Mouse (Mus musculus): ENCODE results near the gene Fem1b.
"Not testable (repeated sequence)": the region's sequence is repeated elsewhere in the genome, so short reads cannot be mapped to it uniquely, and the experiment has no call there.

Gene Fem1b

GRCm38 (mm10) chr9:62811516-62812121 is at the start of gene Fem1b:
TSS of gene Fem1b (minus strand) at chr9:62811934.
- DNase-seq (ENCODE audit: low read depth), result peak; percentile 92

DNA sequence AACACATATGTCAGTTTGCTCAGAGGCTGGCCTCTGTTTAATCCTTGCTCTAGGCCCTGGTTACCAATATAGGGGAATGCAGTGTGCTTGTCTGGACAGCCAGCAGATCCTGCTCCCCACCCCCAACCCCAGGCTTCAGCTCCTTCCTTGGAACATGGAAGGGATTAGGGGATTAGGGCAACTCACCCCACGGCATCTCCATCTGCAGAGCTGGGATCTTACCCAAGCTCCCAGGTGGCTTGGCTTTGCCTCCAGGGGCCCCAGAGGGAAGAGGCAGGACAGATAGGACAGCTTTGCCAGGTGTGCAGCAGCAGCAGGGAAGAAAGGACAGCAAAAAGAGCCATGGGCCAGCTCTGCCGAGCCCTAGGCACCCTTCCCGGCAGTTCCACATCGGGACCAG is 49.1 kb upstream of the Fem1b start:
- no peak for DNase-seq (ENCODE audit: low read depth)

GRCm38 (mm10) chr9:62860102-62860501 is 48.4 kb upstream of the Fem1b start:
- not testable (repeated sequence) for DNase-seq (ENCODE audit: low read depth)

DNA sequence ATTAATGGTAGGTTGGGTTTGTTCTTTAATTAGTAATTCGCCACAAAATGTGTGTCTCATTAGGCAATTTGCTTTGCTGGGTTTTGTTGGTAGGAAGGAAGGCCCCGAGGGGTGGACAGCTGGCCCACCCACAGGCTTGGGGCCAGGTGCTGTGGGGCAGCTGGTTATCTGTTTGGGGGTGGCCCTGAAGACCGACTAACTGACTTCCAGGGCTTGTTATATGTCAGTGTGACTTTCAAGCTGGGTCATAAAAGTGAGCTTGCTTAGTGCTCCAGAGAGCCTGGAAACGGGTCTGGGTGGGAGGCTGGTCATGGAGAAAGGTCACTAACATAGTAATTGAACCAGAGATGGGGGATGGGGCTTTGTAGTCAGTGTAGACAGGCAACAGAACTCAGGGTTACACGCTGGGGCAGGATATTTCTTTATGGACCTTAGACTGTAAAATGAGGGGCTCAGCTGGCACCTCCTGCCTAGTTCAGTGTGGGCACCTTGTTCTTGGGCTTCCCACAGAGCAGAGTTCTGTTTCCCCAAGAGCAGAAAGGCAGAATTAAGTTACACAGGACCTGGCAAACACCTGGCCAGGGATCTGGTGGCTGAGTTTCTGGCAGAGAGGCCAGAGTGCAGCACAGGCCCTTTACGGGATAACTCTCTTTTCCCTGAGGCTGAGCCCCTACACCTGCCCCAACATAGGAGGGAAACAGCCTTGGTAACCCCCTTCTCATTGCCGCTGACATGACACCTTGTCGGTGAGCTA is 46.7 kb upstream of the Fem1b start:
- DNase-seq (ENCODE audit: low read depth), result peak; percentile 40

- DNase-seq (ENCODE audit: low read depth), result peak; percentile 95
These were observed 46.1 kb upstream of the Fem1b start, which contains the start of gene Calml4 for GRCm38 (mm10) chr9:62857719-62858261. TSS of gene Calml4 (plus strand) at chr9:62858080.

DNA sequence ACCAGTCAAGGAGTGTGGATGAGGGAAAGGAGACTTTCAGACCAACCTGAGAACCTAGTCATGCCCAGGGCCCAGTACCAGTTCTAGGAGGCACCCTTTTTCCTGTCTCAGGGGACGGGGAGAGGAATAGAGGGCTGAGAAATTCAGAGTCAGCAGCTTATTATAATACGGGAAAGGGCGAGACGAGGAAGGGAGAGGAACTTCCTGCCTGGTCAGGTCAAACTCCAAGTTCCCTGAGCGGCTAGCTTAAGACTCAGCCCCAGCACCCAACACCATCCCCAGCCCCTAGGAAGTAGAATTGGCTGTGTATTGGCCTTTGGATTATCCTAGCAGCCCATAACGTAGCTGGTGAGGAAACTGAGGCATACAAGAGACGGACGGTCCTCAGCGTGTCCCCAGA is 45.5 kb upstream of the Fem1b start:
- DNase-seq (ENCODE audit: low read depth), result no peak

DNA sequence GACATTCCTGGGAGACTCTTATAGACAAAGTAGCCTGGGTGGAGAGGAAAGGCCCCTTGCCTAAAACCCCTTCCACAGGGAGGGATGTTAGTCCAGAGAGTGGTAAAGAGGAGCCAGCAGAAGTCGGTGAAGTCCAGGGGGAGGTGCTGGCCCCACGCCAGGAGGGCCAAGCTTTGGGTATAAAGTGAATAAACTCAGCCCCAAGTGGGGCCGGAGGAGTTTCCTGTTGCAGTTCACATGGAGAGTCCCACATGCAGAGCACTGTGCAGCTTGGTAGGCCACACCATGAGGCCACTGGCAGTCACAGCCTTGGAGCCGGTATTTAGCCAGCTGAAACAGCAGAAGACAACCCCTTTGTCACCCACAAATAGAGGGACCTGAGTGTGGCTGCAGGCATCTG is 42.7 kb upstream of the Fem1b start:
- DNase-seq (ENCODE audit: low read depth), result peak; percentile 46

DNA sequence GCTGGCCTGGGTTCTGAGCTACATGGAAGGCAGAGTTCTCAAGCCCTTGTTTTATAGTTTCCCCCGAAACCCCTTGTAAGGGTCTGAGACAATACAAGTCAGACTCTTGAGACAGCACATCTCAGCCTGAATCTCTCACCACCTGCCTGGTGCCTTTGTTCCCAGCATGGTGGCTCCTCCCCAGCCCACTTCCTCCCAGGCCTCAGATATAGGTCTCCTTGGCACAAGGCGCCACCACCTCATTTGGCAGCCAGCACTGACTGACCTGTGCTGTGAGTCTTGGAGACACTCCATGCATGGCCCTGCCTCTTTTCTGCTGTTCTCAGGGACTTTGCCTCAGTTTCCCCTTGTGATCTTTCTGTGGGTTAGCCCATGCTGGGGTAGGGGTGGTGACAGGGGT is 39.8 kb upstream of the Fem1b start:
- DNase-seq (ENCODE audit: low read depth), result no peak

DNA sequence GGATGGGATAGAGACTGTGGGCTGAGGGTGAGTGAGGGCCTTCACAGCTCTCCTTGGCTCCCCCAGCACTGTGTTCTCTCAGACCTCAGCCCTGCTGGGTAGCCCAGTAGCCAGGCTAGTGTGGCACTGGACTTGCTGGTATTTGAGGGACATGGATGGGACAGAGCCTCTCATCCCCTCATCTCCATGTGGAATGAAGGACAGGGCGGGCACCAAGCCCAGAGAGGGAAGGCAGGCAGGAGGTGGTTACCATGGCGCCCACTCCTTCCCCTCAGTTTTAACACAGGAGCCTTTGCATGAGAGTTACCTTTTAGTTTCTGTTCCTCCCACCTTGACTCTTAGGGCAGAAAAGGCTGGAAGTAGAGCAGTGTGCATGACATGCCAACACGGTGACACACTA is 36.9 kb upstream of the Fem1b start:
- DNase-seq (ENCODE audit: low read depth), result no peak

- DNase-seq (ENCODE audit: low read depth), result peak; percentile 92
These were observed 36.0 kb upstream of the Fem1b start for GRCm38 (mm10) chr9:62847694-62848093.

GRCm38 (mm10) chr9:62844461-62844860 is 32.7 kb upstream of the Fem1b start:
- no peak for DNase-seq (ENCODE audit: low read depth)

DNA sequence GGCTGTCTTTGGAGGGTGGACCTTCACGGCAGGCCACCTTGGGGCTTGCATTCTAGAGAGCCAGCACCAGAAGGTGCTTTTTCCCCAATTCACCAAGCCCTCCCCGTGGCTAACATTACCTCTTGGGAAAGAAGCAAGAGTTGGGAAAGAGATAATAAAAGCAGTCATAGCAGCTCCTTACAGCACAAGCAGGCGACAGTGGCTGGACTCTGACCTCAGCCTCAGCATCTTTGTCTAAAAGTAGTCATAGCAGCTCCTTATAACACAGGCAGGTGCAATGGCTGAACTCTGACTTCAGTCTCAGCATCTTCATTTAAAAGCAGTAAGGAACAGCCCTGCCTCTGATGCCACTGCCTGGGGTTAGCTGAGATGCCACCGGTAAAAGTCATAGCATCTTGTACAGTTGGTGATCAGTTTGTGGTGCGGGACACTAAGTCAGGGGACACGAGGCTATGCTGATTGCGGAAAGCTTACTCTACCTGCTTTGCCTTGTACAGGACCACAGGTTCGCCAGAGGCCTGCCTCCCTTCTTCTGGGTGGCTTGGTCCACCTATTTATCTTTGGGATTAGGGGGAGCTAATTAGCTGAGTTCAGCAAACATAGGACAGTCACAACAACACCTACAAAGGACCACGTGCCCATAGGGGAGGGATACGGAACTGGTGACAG is 31.8 kb upstream of the Fem1b start:
- DNase-seq (ENCODE audit: low read depth), result no peak

DNA sequence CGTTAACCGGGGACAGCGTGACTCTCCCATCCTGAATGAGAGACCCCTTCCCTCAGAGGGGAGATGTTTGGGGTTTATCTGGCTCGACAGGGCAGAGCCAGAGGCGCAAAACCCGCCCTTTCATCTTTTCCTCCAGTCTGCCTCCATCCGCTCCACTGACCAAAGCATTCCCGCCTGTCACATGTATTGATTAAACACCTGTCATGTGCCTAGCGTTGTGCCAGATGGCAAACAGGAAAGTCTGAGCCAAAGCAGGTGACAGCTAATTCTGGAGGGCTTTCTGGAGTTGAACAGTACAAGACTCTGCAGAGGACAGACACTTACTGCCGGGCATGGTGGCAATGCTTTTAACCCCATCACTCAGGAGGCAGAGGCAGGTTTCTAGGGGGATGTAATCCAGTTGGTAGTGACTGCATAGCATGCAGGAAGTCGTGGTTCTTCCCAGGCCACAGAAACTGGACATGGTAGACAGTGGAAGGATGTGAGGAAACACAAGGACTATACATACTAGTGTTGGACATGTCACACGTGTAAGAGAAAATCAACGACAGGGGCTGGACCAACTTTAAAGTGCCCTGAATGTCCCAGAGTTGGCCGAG is 27.5 kb upstream of the Fem1b start:
- DNase-seq (ENCODE audit: low read depth), result peak; percentile 31

- peak; percentile 84 for DNase-seq (ENCODE audit: low read depth)
These were observed 26.9 kb upstream of the Fem1b start, which contains the start of gene Cln6 for GRCm38 (mm10) chr9:62838506-62839171. TSS of gene Cln6 (plus strand) at chr9:62838785.

- DNase-seq (ENCODE audit: low read depth), result no peak
These were observed 26.4 kb upstream of the Fem1b start for GRCm38 (mm10) chr9:62838146-62838505.

- DNase-seq (ENCODE audit: low read depth), result no peak
These were observed 25.9 kb upstream of the Fem1b start for GRCm38 (mm10) chr9:62837611-62838010.

GRCm38 (mm10) chr9:62835705-62836446 is 24.1 kb upstream of the Fem1b start:
- peak; percentile 34 for DNase-seq (ENCODE audit: low read depth)

GRCm38 (mm10) chr9:62834906-62835305 is 23.2 kb upstream of the Fem1b start:
- no peak for DNase-seq (ENCODE audit: low read depth)

DNA sequence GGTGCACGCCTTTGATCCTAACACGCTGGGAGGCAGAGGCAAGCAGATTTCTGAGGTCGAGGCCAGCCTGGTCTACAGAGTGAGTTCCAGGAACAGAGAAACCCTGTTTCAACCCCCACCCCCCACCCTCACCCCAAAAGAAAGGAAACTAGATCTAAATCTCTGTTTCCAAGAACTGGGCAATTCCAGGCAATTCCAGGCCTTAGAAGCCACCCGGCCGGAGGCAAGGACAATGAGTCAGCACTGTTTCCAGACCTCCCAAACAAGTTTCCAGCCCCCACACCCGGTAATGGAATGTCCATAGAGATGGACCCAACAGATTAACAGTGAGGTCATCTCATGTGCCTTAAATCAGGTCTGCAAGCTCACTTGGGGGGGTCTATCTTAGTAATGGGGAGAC is 18.1 kb upstream of the Fem1b start:
- DNase-seq (ENCODE audit: low read depth), result peak; percentile 66

GRCm38 (mm10) chr9:62828662-62829086 is 16.9 kb upstream of the Fem1b start:
- DNase-seq (ENCODE audit: low read depth), result peak; percentile 97

Measured in NIH3T3 (cell line).